Mouse (Mus musculus) hindbrain, embryonic 10.5 days (tissue): ENCODE results near the gene Nceh1. TPM values are rescaled to one million over a fixed set of nuclear protein-coding genes. Genes with fewer than 3 reads are reported as not detected.
A peak's percentile ranks its signal among the peaks of the same experiment; 100 is the strongest.

Source experiments
- DNase-seq: peaks from one replicate; pipeline ENCODE4 v3.0.0-alpha.2; 2017; ENCODE audit warnings: low spot score
- H3K27ac ChIP-seq: fragments of 300-500 bp; sonication (generic); 2 replicates; pipeline ENCODE4 v1.5.1; 2016; ENCODE audit warnings: mild to moderate bottlenecking, moderate library complexity
- H3K27me3 ChIP-seq: fragments of 300-500 bp; sonication (generic); 2 replicates; pipeline ENCODE4 v1.6.1; 2016; ENCODE audit warnings: mild to moderate bottlenecking; ENCODE audit not compliant: poor library complexity, insufficient read depth, severe bottlenecking
- H3K36me3 ChIP-seq: fragments of 300-500 bp; sonication (generic); 2 replicates; pipeline ENCODE4 v1.6.1; 2016; ENCODE audit warnings: mild to moderate bottlenecking, moderate library complexity
- H3K4me1 ChIP-seq: fragments of 300-500 bp; sonication (generic); replicated peaks from 2 replicates; pipeline ENCODE4 v1.6.1; 2016; ENCODE audit warnings: mild to moderate bottlenecking
- H3K4me3 ChIP-seq: fragments of 300-500 bp; sonication (generic); 2 replicates; pipeline ENCODE4 v1.5.1; 2016; ENCODE audit warnings: mild to moderate bottlenecking, moderate library complexity
- H3K9me3 ChIP-seq: fragments of 300-500 bp; sonication (generic); 2 replicates; pipeline ENCODE4 v1.6.1; 2016; ENCODE audit warnings: mild to moderate bottlenecking, moderate library complexity
- WGBS: fragments of 180-500 bp; shearing (Covaris S2); methylation state at CpG from one replicate; pipeline ENCODE4 v1.1.7; 2016; 5-methylcytosine and 5-hydroxymethylcytosine counted together
- polyA plus RNA-seq: library from polyadenylated mRNA; unstranded; fragments of >200 nt; fragmentation: Nextera tagmentation; extraction: Ambion mirVana; gene quantifications from 2 replicates; pipeline ENCODE4 v1.2.1, GENCODE M21; 2016

Nceh1 gene
- 3.3 and 4.3 TPM in 2 replicates for polyA plus RNA-seq

- WGBS = 1% methylated on average over 54 of the region's 54 CpGs
- H3K27ac ChIP-seq = peak within 1 kb of the TSS; percentile 83
Observed at GRCm38 (mm10) chr3:27182733-27183600, at the start of gene Nceh1. Gene Nceh1, plus strand, starts transcription at chr3:27182965.

GRCm38 (mm10) chr3:27140101-27140500 lies 42.7 kb upstream of the Nceh1 start:
- Histone ChIP-seq H3K27me3 (no peaks in the 10 kb centered on the region), H3K27ac (no peak overlapping the region), H3K9me3 (no peaks in the 10 kb centered on the region), H3K4me1 (no peaks in the 10 kb centered on the region), H3K36me3 (peaks cover 98% of the 10 kb centered on the region), H3K4me3 (no peak overlapping the region)
- WGBS = 94% methylated on average over 8 of the region's 8 CpGs
- no peak for DNase-seq

More at GRCm38 (mm10) chr3:27182733-27183600, at the start of gene Nceh1:
- 0 out of 2 replicates have a peak, but pooled peaks cover 8% of the 10 kb centered on the region for H3K27me3 ChIP-seq
- H3K9me3 ChIP-seq = no peaks in the 10 kb centered on the region
- DNase-seq = peak; percentile 96
- peak within 1 kb of the TSS; percentile 77 for H3K4me3 ChIP-seq
- peaks cover 12% of the 10 kb centered on the region for H3K4me1 ChIP-seq
- no peaks in the 10 kb centered on the region for H3K36me3 ChIP-seq

GRCm38 (mm10) chr3:27143570-27143969 lies 39.2 kb upstream of the Nceh1 start:
- 94% methylated on average over 7 of the region's 7 CpGs for WGBS

GRCm38 (mm10) chr3:27145733-27146132 lies 37.0 kb upstream of the Nceh1 start:
- peaks cover 98% of the 10 kb centered on the region for H3K36me3 ChIP-seq
- 95% methylated on average over 7 of the region's 7 CpGs for WGBS
- DNase-seq = no peak

More at GRCm38 (mm10) chr3:27143570-27143969, 39.2 kb upstream of the Nceh1 start:
- no peak for DNase-seq
- Histone ChIP-seq H3K36me3 (peaks cover 98% of the 10 kb centered on the region), H3K9me3 (no peaks in the 10 kb centered on the region), H3K27me3 (no peaks in the 10 kb centered on the region), H3K27ac (no peak overlapping the region), H3K4me1 (no peaks in the 10 kb centered on the region), H3K4me3 (no peak overlapping the region)

GRCm38 (mm10) chr3:27153191-27153671 lies 29.5 kb upstream of the Nceh1 start:
- no peak for DNase-seq
- H3K27ac ChIP-seq = peak overlapping the region; percentile 96
- 0% methylated on average over 31 of the region's 31 CpGs for WGBS
- H3K36me3 ChIP-seq = peaks cover 28% of the 10 kb centered on the region
- H3K4me1 ChIP-seq = peaks cover 38% of the 10 kb centered on the region
- no peaks in the 10 kb centered on the region for H3K9me3 ChIP-seq
- H3K4me3 ChIP-seq = peak overlapping the region; percentile 96
- H3K27me3 ChIP-seq = no peaks in the 10 kb centered on the region

More at GRCm38 (mm10) chr3:27145733-27146132, 37.0 kb upstream of the Nceh1 start:
- no peaks in the 10 kb centered on the region for H3K4me1 ChIP-seq
- no peaks in the 10 kb centered on the region for H3K9me3 ChIP-seq
- no peak overlapping the region for H3K27ac ChIP-seq
- H3K4me3 ChIP-seq = no peak overlapping the region
- H3K27me3 ChIP-seq = no peaks in the 10 kb centered on the region

GRCm38 (mm10) chr3:27153701-27154209 lies 29.0 kb upstream of the Nceh1 start, which contains the start of gene Ect2:
Gene Ect2, minus strand, starts transcription at chr3:27153878.
- Histone ChIP-seq H3K4me3 (peak within 1 kb of the TSS; percentile 96), H3K4me1 (peaks cover 38% of the 10 kb centered on the region), H3K36me3 (peaks cover 23% of the 10 kb centered on the region), H3K27ac (peak within 1 kb of the TSS; percentile 96), H3K27me3 (no peaks in the 10 kb centered on the region), H3K9me3 (no peaks in the 10 kb centered on the region)
- DNase-seq = peak; percentile 100
- whole genome bisulfite sequencing = under 1% methylated on average over 37 of the region's 37 CpGs

GRCm38 (mm10) chr3:27154280-27154679 lies 28.5 kb upstream of the Nceh1 start:
- H3K27me3 ChIP-seq = no peaks in the 10 kb centered on the region
- WGBS = 57% methylated on average over 2 of the region's 2 CpGs
- no peak for DNase-seq
- H3K27ac ChIP-seq = peak overlapping the region; percentile 96
- H3K9me3 ChIP-seq = no peaks in the 10 kb centered on the region
- H3K4me3 ChIP-seq = peak overlapping the region; percentile 96
- H3K36me3 ChIP-seq = peaks cover 19% of the 10 kb centered on the region
- H3K4me1 ChIP-seq = peaks cover 42% of the 10 kb centered on the region

GRCm38 (mm10) chr3:27155051-27155855 lies 27.5 kb upstream of the Nceh1 start:
- peak overlapping the region; percentile 96 for H3K27ac ChIP-seq
- WGBS = 20% methylated on average over 6 of the region's 6 CpGs
- no peaks in the 10 kb centered on the region for H3K27me3 ChIP-seq
- no peaks in the 10 kb centered on the region for H3K9me3 ChIP-seq
- H3K4me1 ChIP-seq = peaks cover 42% of the 10 kb centered on the region
- no peak overlapping the region for H3K4me3 ChIP-seq
- H3K36me3 ChIP-seq = peaks cover 9% of the 10 kb centered on the region
- peak; percentile 62 for DNase-seq

GRCm38 (mm10) chr3:27155856-27156593 lies 26.7 kb upstream of the Nceh1 start:
- WGBS = 74% methylated on average over 9 of the region's 9 CpGs
- no peak overlapping the region for H3K4me3 ChIP-seq
- no peaks in the 10 kb centered on the region for H3K9me3 ChIP-seq
- peak overlapping the region; percentile 96 for H3K27ac ChIP-seq
- H3K27me3 ChIP-seq = no peaks in the 10 kb centered on the region
- peaks cover 42% of the 10 kb centered on the region for H3K4me1 ChIP-seq
- DNase-seq = no peak
- H3K36me3 ChIP-seq = 0 out of 2 replicates have a peak, but pooled peaks cover 4% of the 10 kb centered on the region

- DNase-seq = no peak
- WGBS = 67% methylated on average over 3 of the region's 3 CpGs
- H3K27ac ChIP-seq = no peak overlapping the region
Observed at GRCm38 (mm10) chr3:27156594-27156949, 26.2 kb upstream of the Nceh1 start.

GRCm38 (mm10) chr3:27158910-27159309 lies 23.9 kb upstream of the Nceh1 start:
- H3K27ac ChIP-seq = no peak overlapping the region
- H3K27me3 ChIP-seq = no peaks in the 10 kb centered on the region
- H3K9me3 ChIP-seq = no peaks in the 10 kb centered on the region
- no peak overlapping the region for H3K4me3 ChIP-seq
- 51% methylated on average over 4 of the region's 4 CpGs for WGBS
- H3K36me3 ChIP-seq = no peaks in the 10 kb centered on the region
- no peak for DNase-seq
- H3K4me1 ChIP-seq = peaks cover 22% of the 10 kb centered on the region

More at GRCm38 (mm10) chr3:27156594-27156949, 26.2 kb upstream of the Nceh1 start:
- Histone ChIP-seq H3K27me3 (no peaks in the 10 kb centered on the region), H3K36me3 (no peaks in the 10 kb centered on the region), H3K9me3 (no peaks in the 10 kb centered on the region), H3K4me1 (peaks cover 37% of the 10 kb centered on the region), H3K4me3 (no peak overlapping the region)
